ENCODE assay signal across 29 mouse cellular contexts in genomic region chr8:8054224-8054916, GRCm38 (mm10).
DNase-seq lines count a peak whose midpoint lies in the region; ATAC-seq and TF ChIP-seq lines count a peak whose summit lies in the region.
"Had no signal": no experiment of that assay in that cellular context is flagged by ENCODE, and none has a peak within 500 bp of the region (broad histone marks: within the 10 kb centered on the region; RNA-seq: fewer than 3 reads in every experiment).

No protein-coding gene starts in this region.

- TF ChIP-seq POLR2A in liver, adult 2 months (IDR thresholded peaks at IDR 0.05; ENCODE audit: extremely low read depth, insufficient read depth, low read length): no peak

- H3K4me1 ChIP-seq in liver, adult 2 months (ENCODE audit: control insufficient read depth, insufficient read depth, low read length): no peaks in the 10 kb centered on the region
- peaks cover 8% of the 10 kb centered on the region; the same call in 1 of the 2 replicates for H3K4me1 ChIP-seq in intestine, embryonic 14.5 days (replicated peaks; ENCODE audit: control insufficient read depth, insufficient read depth, low read length)
- H3K4me1 ChIP-seq in intestine, postnatal 0 days (replicated peaks; ENCODE audit: control insufficient read depth, insufficient read depth, low read length): no peaks in the 10 kb centered on the region
- H3K4me1 ChIP-seq in stomach, embryonic 16.5 days (ENCODE audit: control insufficient read depth, insufficient read depth, low read length): peaks cover 12% of the 10 kb centered on the region
- H3K4me1 ChIP-seq in kidney, embryonic 15.5 days: no peaks in the 10 kb centered on the region
- H3K4me1 ChIP-seq in heart, embryonic 10.5 days: no peaks in the 10 kb centered on the region
- H3K4me1 ChIP-seq: heart, embryonic 12.5 days; heart, embryonic 15.5 days; hindbrain, embryonic 10.5 days; hindbrain, embryonic 13.5 days had no signal

- no peak overlapping the region for H3K4me3 ChIP-seq in liver, adult 2 months (ENCODE audit: insufficient read depth, low read depth, low read length)
- H3K4me3 ChIP-seq in intestine, embryonic 14.5 days (ENCODE audit: low read depth, low read length): no peak overlapping the region
- H3K4me3 ChIP-seq in intestine, postnatal 0 days (ENCODE audit: low read depth, low read length): no peak overlapping the region
- no peak overlapping the region for H3K4me3 ChIP-seq in stomach, embryonic 16.5 days (replicated peaks; ENCODE audit: low read length)
- H3K4me3 ChIP-seq in kidney, embryonic 15.5 days (replicated peaks): no peak overlapping the region
- no peak overlapping the region for H3K4me3 ChIP-seq in heart, embryonic 10.5 days
- H3K4me3 ChIP-seq: embryonic facial prominence, embryonic 12.5 days; embryonic facial prominence, embryonic 15.5 days; heart, embryonic 12.5 days; heart, embryonic 15.5 days; hindbrain, embryonic 10.5 days; hindbrain, embryonic 13.5 days had no signal

- H3K36me3 ChIP-seq in liver, adult 2 months (ENCODE audit: control insufficient read depth, insufficient read depth, low read length): no peaks in the 10 kb centered on the region
- no peaks in the 10 kb centered on the region for H3K36me3 ChIP-seq in intestine, embryonic 14.5 days (ENCODE audit: control insufficient read depth, insufficient read depth, low read length)
- H3K36me3 ChIP-seq in intestine, postnatal 0 days (ENCODE audit: control insufficient read depth, insufficient read depth): no peaks in the 10 kb centered on the region
- H3K36me3 ChIP-seq in stomach, embryonic 16.5 days (ENCODE audit: control insufficient read depth, insufficient read depth, low read length): no peaks in the 10 kb centered on the region
- no peaks in the 10 kb centered on the region for H3K36me3 ChIP-seq in kidney, embryonic 15.5 days
- no peaks in the 10 kb centered on the region for H3K36me3 ChIP-seq in heart, embryonic 10.5 days
- H3K36me3 ChIP-seq: embryonic facial prominence, embryonic 12.5 days; embryonic facial prominence, embryonic 15.5 days; G1E; heart, embryonic 12.5 days; heart, embryonic 15.5 days; hindbrain, embryonic 10.5 days; hindbrain, embryonic 13.5 days had no signal

- H3K27ac ChIP-seq in liver, adult 2 months (replicated peaks; ENCODE audit: insufficient read depth, low read depth, low read length): no peak overlapping the region
- no peak overlapping the region for H3K27ac ChIP-seq in intestine, embryonic 14.5 days (ENCODE audit: low read depth)
- no peak overlapping the region for H3K27ac ChIP-seq in intestine, postnatal 0 days (ENCODE audit: low read depth, low read length)
- no peak overlapping the region for H3K27ac ChIP-seq in stomach, embryonic 16.5 days (ENCODE audit: low read length)
- H3K27ac ChIP-seq in kidney, embryonic 15.5 days: no peak overlapping the region
- H3K27ac ChIP-seq in heart, embryonic 10.5 days: no peak overlapping the region
- H3K27ac ChIP-seq: embryonic facial prominence, embryonic 12.5 days; embryonic facial prominence, embryonic 15.5 days; heart, embryonic 15.5 days; hindbrain, embryonic 10.5 days; hindbrain, embryonic 13.5 days had no signal

- peak; percentile 84 for ATAC-seq in intestine, embryonic 14.5 days (replicated peaks; ENCODE audit: low FRiP score, low TSS enrichment, low read depth)
- peak; percentile 60 for ATAC-seq in intestine, postnatal 0 days
- peak; percentile 83; the same call in 1 of the 2 replicates for ATAC-seq in stomach, embryonic 16.5 days (ENCODE audit: insufficient read depth, low FRiP score)
- ATAC-seq in kidney, embryonic 15.5 days (replicated peaks; ENCODE audit: low FRiP score): no peak
- ATAC-seq: forebrain, embryonic 14.5 days; hindbrain, embryonic 16.5 days had no signal

- no peak for TF ChIP-seq CTCF in liver, adult 2 months (IDR thresholded peaks at IDR 0.05; ENCODE audit: low read depth, low read length)
- TF ChIP-seq CTCF in intestine, postnatal 0 days (IDR thresholded peaks at IDR 0.05; ENCODE audit: low read depth): no peak

- peak; percentile 14 for DNase-seq in liver, adult 2 months (ENCODE audit: extremely low read depth, low read depth, low spot score)
- DNase-seq in liver: no peak
- DNase-seq in intestine, embryonic 14.5 days (ENCODE audit: low spot score): no peak
- no peak for DNase-seq in frontal cortex, postnatal 14 days (ENCODE audit: low spot score in 2 of 2)
- DNase-seq in heart, embryonic 10.5 days (ENCODE audit: low spot score): no peak
- DNase-seq: adrenal gland, adult 2 months; adrenal gland, postnatal 14 days; B cell, adult 2 months; cerebellum, adult 11 months; cerebellum, adult 2 months; cerebellum, adult 9-11 months; cerebellum, postnatal 25 days; gastrocnemius, postnatal 10 days; gastrocnemius, postnatal 36 days; heart, postnatal 10 days; heart, postnatal 36 days had no signal

- 49% methylated on average over 4 of the region's 4 CpGs for WGBS in liver, adult 2 months
- WGBS in intestine, embryonic 14.5 days: 60% methylated on average over 4 of the region's 4 CpGs
- 43% methylated on average over 4 of the region's 4 CpGs for WGBS in intestine, postnatal 0 days
- 46% methylated on average over 4 of the region's 4 CpGs for WGBS in stomach, embryonic 16.5 days
- 63% methylated on average over 4 of the region's 4 CpGs for WGBS in kidney, embryonic 15.5 days
- 79% methylated on average over 4 of the region's 4 CpGs for WGBS in heart, embryonic 10.5 days

- H3K79me2 ChIP-seq in liver, adult 2 months (ENCODE audit: control insufficient read depth, insufficient read depth, low read length): no peaks in the 10 kb centered on the region

- H3K9ac ChIP-seq in liver, adult 2 months (ENCODE audit: low read depth, low read length): no peak overlapping the region
- H3K9ac ChIP-seq in intestine, embryonic 14.5 days (ENCODE audit: low read length): no peak overlapping the region
- H3K9ac ChIP-seq in intestine, postnatal 0 days (ENCODE audit: low read depth, low read length): no peak overlapping the region
- no peak overlapping the region for H3K9ac ChIP-seq in stomach, embryonic 16.5 days (ENCODE audit: low read length)
- no peak overlapping the region for H3K9ac ChIP-seq in kidney, embryonic 15.5 days
- H3K9ac ChIP-seq: embryonic facial prominence, embryonic 12.5 days; embryonic facial prominence, embryonic 15.5 days; heart, embryonic 12.5 days; heart, embryonic 15.5 days; hindbrain, embryonic 13.5 days had no signal

- no peaks in the 10 kb centered on the region for H3K27me3 ChIP-seq in liver, adult 2 months (ENCODE audit: control insufficient read depth, insufficient read depth, low read length)
- H3K27me3 ChIP-seq in intestine, embryonic 14.5 days (replicated peaks; ENCODE audit: control insufficient read depth, insufficient read depth, low read length): no peaks in the 10 kb centered on the region
- no peaks in the 10 kb centered on the region for H3K27me3 ChIP-seq in intestine, postnatal 0 days (replicated peaks; ENCODE audit: control insufficient read depth, insufficient read depth, low read length)
- no peaks in the 10 kb centered on the region for H3K27me3 ChIP-seq in stomach, embryonic 16.5 days (ENCODE audit: control insufficient read depth, insufficient read depth, low read length)
- H3K27me3 ChIP-seq in kidney, embryonic 15.5 days: no peaks in the 10 kb centered on the region
- H3K27me3 ChIP-seq in heart, embryonic 10.5 days (ENCODE audit: insufficient read depth, poor library complexity, severe bottlenecking): no peaks in the 10 kb centered on the region
- H3K27me3 ChIP-seq: CH12.LX; embryonic facial prominence, embryonic 12.5 days; embryonic facial prominence, embryonic 15.5 days; heart, embryonic 12.5 days; heart, embryonic 15.5 days; hindbrain, embryonic 13.5 days had no signal

- no peaks in the 10 kb centered on the region for H3K9me3 ChIP-seq in intestine, embryonic 14.5 days (ENCODE audit: control insufficient read depth, low read length)
- no peaks in the 10 kb centered on the region for H3K9me3 ChIP-seq in intestine, postnatal 0 days (ENCODE audit: control insufficient read depth)
- H3K9me3 ChIP-seq in stomach, embryonic 16.5 days (replicated peaks; ENCODE audit: control insufficient read depth, low read length): no peaks in the 10 kb centered on the region
- no peaks in the 10 kb centered on the region for H3K9me3 ChIP-seq in kidney, embryonic 15.5 days (replicated peaks)
- no peaks in the 10 kb centered on the region for H3K9me3 ChIP-seq in heart, embryonic 10.5 days
- H3K9me3 ChIP-seq: embryonic facial prominence, embryonic 12.5 days; embryonic facial prominence, embryonic 15.5 days; G1E; heart, embryonic 12.5 days; heart, embryonic 15.5 days; hindbrain, embryonic 10.5 days; hindbrain, embryonic 13.5 days had no signal

- no peak overlapping the region for H3K4me2 ChIP-seq in intestine, embryonic 14.5 days (ENCODE audit: low read length)
- H3K4me2 ChIP-seq in intestine, postnatal 0 days (replicated peaks; ENCODE audit: low read depth): no peak overlapping the region
- no peak overlapping the region for H3K4me2 ChIP-seq in stomach, embryonic 16.5 days (ENCODE audit: low read depth, low read length)
- no peak overlapping the region for H3K4me2 ChIP-seq in kidney, embryonic 15.5 days
- H3K4me2 ChIP-seq: embryonic facial prominence, embryonic 12.5 days; embryonic facial prominence, embryonic 15.5 days; heart, embryonic 12.5 days; heart, embryonic 15.5 days; hindbrain, embryonic 13.5 days had no signal
